Mouse (Mus musculus): ENCODE results near the gene Gsto2. TPM values are rescaled to one million over a fixed set of nuclear protein-coding genes. Genes with fewer than 3 reads are reported as not detected.

Gsto2 gene
- polyA plus RNA-seq, 1 experiment, result 0.84 TPM

- no peak within 1 kb of the TSS for H3K27ac ChIP-seq (ENCODE audit: control insufficient read depth, insufficient read depth, low read length)
- DNase-seq, result peak; percentile 62
- H3K4me1 ChIP-seq (replicated peaks; ENCODE audit: control insufficient read depth, insufficient read depth, low read length), result peaks cover 11% of the 10 kb centered on the region
- H3K36me3 ChIP-seq (ENCODE audit: control insufficient read depth, insufficient read depth, low read length), result no peaks in the 10 kb centered on the region
- WGBS, result under 1% methylated on average over 60 of the region's 60 CpGs
- H3K4me3 ChIP-seq (ENCODE audit: control insufficient read depth, insufficient read depth, low read length), result peak within 1 kb of the TSS; percentile 56
- H3K27me3 ChIP-seq (ENCODE audit: control insufficient read depth, insufficient read depth, low read length), result no peaks in the 10 kb centered on the region
- TF ChIP-seq CTCF (IDR thresholded peaks at IDR 0.05; ENCODE audit: borderline replicate concordance, control insufficient read depth, extremely low read depth, insufficient read depth, low read length, poor library complexity), result no peak
- TF ChIP-seq POLR2A (IDR thresholded peaks at IDR 0.05; ENCODE audit: control insufficient read depth, extremely low read depth, insufficient read depth, low read length, poor library complexity), result no peak
Observed at GRCm38 (mm10) chr19:47854796-47855783, 10.2 kb upstream of the Gsto2 start, which contains the start of gene Gsto1. Gene Gsto1, plus strand, starts transcription at chr19:47854970.

GRCm38 (mm10) chr19:47857957-47858942, 7.1 kb upstream of the Gsto2 start:
- WGBS, result 93% methylated on average over 18 of the region's 18 CpGs

GRCm38 (mm10) chr19:47859180-47859579, 6.2 kb upstream of the Gsto2 start:
- TF ChIP-seq CTCF (IDR thresholded peaks at IDR 0.05; ENCODE audit: borderline replicate concordance, control insufficient read depth, extremely low read depth, insufficient read depth, low read length, poor library complexity) (no peak), POLR2A (IDR thresholded peaks at IDR 0.05; ENCODE audit: control insufficient read depth, extremely low read depth, insufficient read depth, low read length, poor library complexity) (no peak)
- DNase-seq, result no peak
- H3K4me1 ChIP-seq (replicated peaks; ENCODE audit: control insufficient read depth, insufficient read depth, low read length), result peaks cover 11% of the 10 kb centered on the region
- H3K27me3 ChIP-seq (ENCODE audit: control insufficient read depth, insufficient read depth, low read length), result no peaks in the 10 kb centered on the region
- no peak overlapping the region for H3K4me3 ChIP-seq (ENCODE audit: control insufficient read depth, insufficient read depth, low read length)
- WGBS, result 96% methylated on average over 8 of the region's 8 CpGs
- H3K27ac ChIP-seq (ENCODE audit: control insufficient read depth, insufficient read depth, low read length), result no peak overlapping the region
- no peaks in the 10 kb centered on the region for H3K36me3 ChIP-seq (ENCODE audit: control insufficient read depth, insufficient read depth, low read length)

More at GRCm38 (mm10) chr19:47857957-47858942, 7.1 kb upstream of the Gsto2 start:
- Histone ChIP-seq H3K27ac (ENCODE audit: control insufficient read depth, insufficient read depth, low read length) (no peak overlapping the region), H3K27me3 (ENCODE audit: control insufficient read depth, insufficient read depth, low read length) (no peaks in the 10 kb centered on the region), H3K4me3 (ENCODE audit: control insufficient read depth, insufficient read depth, low read length) (no peak overlapping the region), H3K4me1 (replicated peaks; ENCODE audit: control insufficient read depth, insufficient read depth, low read length) (peaks cover 11% of the 10 kb centered on the region), H3K36me3 (ENCODE audit: control insufficient read depth, insufficient read depth, low read length) (no peaks in the 10 kb centered on the region)
- DNase-seq, result no peak
- TF ChIP-seq CTCF (IDR thresholded peaks at IDR 0.05; ENCODE audit: borderline replicate concordance, control insufficient read depth, extremely low read depth, insufficient read depth, low read length, poor library complexity) (no peak), POLR2A (IDR thresholded peaks at IDR 0.05; ENCODE audit: control insufficient read depth, extremely low read depth, insufficient read depth, low read length, poor library complexity) (no peak)

GRCm38 (mm10) chr19:47862581-47862980, 2.8 kb upstream of the Gsto2 start:
- H3K27me3 ChIP-seq (ENCODE audit: control insufficient read depth, insufficient read depth, low read length), result no peaks in the 10 kb centered on the region
- H3K4me1 ChIP-seq (replicated peaks; ENCODE audit: control insufficient read depth, insufficient read depth, low read length), result peaks cover 3% of the 10 kb centered on the region; the same call in 1 of the 2 replicates
- no peak for DNase-seq
- TF ChIP-seq CTCF (IDR thresholded peaks at IDR 0.05; ENCODE audit: borderline replicate concordance, control insufficient read depth, extremely low read depth, insufficient read depth, low read length, poor library complexity) (no peak), POLR2A (IDR thresholded peaks at IDR 0.05; ENCODE audit: control insufficient read depth, extremely low read depth, insufficient read depth, low read length, poor library complexity) (no peak)
- WGBS, result 94% methylated on average over 3 of the region's 3 CpGs
- H3K36me3 ChIP-seq (ENCODE audit: control insufficient read depth, insufficient read depth, low read length), result no peaks in the 10 kb centered on the region
- H3K4me3 ChIP-seq (ENCODE audit: control insufficient read depth, insufficient read depth, low read length), result no peak overlapping the region
- no peak overlapping the region for H3K27ac ChIP-seq (ENCODE audit: control insufficient read depth, insufficient read depth, low read length)

- TF ChIP-seq POLR2A (IDR thresholded peaks at IDR 0.05; ENCODE audit: control insufficient read depth, extremely low read depth, insufficient read depth, low read length, poor library complexity) (no peak), CTCF (IDR thresholded peaks at IDR 0.05; ENCODE audit: borderline replicate concordance, control insufficient read depth, extremely low read depth, insufficient read depth, low read length, poor library complexity) (no peak)
- no peaks in the 10 kb centered on the region for H3K36me3 ChIP-seq (ENCODE audit: control insufficient read depth, insufficient read depth, low read length)
- H3K27ac ChIP-seq (ENCODE audit: control insufficient read depth, insufficient read depth, low read length), result no peak overlapping the region
- no peaks in the 10 kb centered on the region for H3K27me3 ChIP-seq (ENCODE audit: control insufficient read depth, insufficient read depth, low read length)
- H3K4me3 ChIP-seq (ENCODE audit: control insufficient read depth, insufficient read depth, low read length), result no peak overlapping the region
- 97% methylated on average over 9 of the region's 9 CpGs for WGBS
- H3K4me1 ChIP-seq (replicated peaks; ENCODE audit: control insufficient read depth, insufficient read depth, low read length), result peaks cover 3% of the 10 kb centered on the region; the same call in 1 of the 2 replicates
- no peak for DNase-seq
Observed at GRCm38 (mm10) chr19:47864051-47864450, 1.3 kb upstream of the Gsto2 start.

- Histone ChIP-seq H3K4me1 (replicated peaks; ENCODE audit: control insufficient read depth, insufficient read depth, low read length) (peaks cover 3% of the 10 kb centered on the region; the same call in 1 of the 2 replicates), H3K27ac (ENCODE audit: control insufficient read depth, insufficient read depth, low read length) (no peak overlapping the region), H3K36me3 (ENCODE audit: control insufficient read depth, insufficient read depth, low read length) (no peaks in the 10 kb centered on the region), H3K4me3 (ENCODE audit: control insufficient read depth, insufficient read depth, low read length) (no peak overlapping the region), H3K27me3 (ENCODE audit: control insufficient read depth, insufficient read depth, low read length) (no peaks in the 10 kb centered on the region)
- no peak for DNase-seq
- TF ChIP-seq CTCF (IDR thresholded peaks at IDR 0.05; ENCODE audit: borderline replicate concordance, control insufficient read depth, extremely low read depth, insufficient read depth, low read length, poor library complexity), result no peak
- TF ChIP-seq POLR2A (IDR thresholded peaks at IDR 0.05; ENCODE audit: control insufficient read depth, extremely low read depth, insufficient read depth, low read length, poor library complexity), result no peak
- WGBS, result 93% methylated on average over 7 of the region's 7 CpGs
Observed at GRCm38 (mm10) chr19:47864721-47865120, 613 bp upstream of the Gsto2 start.

Measured in thymus, adult 2 months (tissue).